Mouse (Mus musculus): ENCODE measurements at regions not wholly inside any gene's neighbourhood (a gene's known extent, or its start where the extent isn't known, plus 50 kb on each side); places are given as distances from the start of the nearest gene placed in this dataset.

- DNase-seq, result no peak
These were observed 193.8 kb downstream of the Irs2 start for GRCm38 (mm10) chr8:10814499-10814898.

DNA sequence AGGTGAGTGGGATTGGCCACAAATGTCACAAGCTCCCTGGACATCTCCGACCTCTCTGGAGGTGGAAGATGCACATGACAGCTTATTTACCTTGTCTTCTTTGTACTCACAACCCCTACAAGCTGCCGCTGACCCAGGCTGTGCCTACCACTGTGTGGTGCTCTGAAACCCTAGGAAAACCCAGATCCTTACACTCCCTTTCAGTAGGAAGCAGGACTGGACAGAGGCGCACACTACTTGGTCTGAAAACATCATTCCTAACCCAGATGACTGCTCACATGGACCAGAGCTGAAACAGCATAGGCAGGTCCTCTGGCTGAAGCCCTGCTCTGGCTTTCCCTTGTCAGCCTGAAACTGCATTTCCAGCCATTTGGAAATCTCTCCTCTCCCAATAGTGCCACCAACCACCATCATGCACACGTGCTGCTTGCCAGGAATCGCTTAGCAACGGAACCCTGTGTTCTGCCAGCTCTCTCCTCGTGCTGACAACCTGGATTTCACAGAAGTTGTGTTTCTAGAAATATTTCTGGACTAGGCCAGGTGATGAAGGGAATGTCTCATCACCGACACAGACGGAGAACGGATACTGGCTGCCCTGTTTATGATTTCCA lies 196.1 kb downstream of the Irs2 start:
- peak; percentile 80 for DNase-seq

DNA sequence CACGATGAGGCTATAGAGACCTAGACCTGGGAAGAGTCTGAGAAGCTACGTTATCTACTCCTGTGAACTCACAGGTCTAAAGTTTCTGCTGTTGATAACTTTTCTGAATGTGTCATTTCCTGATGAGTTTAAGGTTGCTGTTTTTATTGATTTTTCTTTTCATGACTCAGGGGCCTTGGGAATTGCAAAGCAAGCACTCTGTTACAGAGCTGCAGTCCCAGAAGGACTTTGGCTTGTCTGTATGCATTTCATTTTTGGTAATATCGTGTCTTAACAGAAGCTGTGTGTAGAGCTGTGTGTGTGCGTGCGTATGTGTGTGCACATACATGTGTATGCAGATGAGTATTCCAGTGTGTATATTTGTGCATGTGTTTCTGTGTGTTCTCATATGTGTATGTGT lies 201.2 kb downstream of the Irs2 start:
- DNase-seq, result no peak

- no peak for DNase-seq
These were observed 202.7 kb downstream of the Irs2 start for GRCm38 (mm10) chr8:10805405-10806151.

DNA sequence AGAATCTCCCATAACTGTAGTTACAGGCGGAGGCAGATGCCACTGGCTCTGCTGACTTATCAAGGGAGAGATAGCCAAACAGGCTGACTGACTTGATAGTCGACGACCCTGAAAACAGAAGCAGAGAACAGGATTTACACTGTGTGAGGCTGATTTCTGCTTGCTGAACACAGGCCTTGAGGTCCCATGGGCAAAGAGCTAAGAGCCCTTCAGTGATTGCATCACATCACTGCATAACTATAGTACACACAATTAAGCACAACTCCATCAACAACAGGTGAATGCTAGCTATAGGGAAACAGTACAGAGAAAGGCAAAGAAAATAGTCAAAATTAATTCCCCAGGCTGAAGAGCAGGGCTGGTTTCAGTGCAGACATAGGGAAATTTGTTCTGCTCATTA lies 203.3 kb downstream of the Irs2 start:
- DNase-seq, result no peak

- DNase-seq, result no peak
These were observed 206.3 kb downstream of the Irs2 start for GRCm38 (mm10) chr8:10802003-10802402.

DNA sequence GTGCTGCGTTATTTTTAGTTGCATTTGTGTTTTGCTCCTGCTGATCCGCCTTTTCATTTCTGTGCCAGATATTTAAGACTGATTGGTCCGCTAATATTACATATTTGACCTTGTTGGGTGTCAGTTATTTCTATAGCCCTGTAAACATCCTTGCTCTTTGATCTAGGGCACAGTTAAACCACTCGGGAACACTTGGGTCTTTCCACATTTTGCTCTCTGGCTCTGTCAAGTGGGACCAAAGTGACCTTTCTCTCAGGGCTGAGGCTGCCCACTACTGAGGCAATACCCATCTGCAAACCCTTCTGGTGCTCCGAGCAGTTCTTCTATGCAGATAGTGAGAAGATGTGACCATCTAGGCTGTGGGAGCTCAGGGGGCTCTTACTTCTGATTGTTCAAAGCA lies 206.7 kb downstream of the Irs2 start:
- DNase-seq, result no peak

GRCm38 (mm10) chr8:10798444-10798843 lies 209.8 kb downstream of the Irs2 start:
- DNase-seq, result no peak

DNA sequence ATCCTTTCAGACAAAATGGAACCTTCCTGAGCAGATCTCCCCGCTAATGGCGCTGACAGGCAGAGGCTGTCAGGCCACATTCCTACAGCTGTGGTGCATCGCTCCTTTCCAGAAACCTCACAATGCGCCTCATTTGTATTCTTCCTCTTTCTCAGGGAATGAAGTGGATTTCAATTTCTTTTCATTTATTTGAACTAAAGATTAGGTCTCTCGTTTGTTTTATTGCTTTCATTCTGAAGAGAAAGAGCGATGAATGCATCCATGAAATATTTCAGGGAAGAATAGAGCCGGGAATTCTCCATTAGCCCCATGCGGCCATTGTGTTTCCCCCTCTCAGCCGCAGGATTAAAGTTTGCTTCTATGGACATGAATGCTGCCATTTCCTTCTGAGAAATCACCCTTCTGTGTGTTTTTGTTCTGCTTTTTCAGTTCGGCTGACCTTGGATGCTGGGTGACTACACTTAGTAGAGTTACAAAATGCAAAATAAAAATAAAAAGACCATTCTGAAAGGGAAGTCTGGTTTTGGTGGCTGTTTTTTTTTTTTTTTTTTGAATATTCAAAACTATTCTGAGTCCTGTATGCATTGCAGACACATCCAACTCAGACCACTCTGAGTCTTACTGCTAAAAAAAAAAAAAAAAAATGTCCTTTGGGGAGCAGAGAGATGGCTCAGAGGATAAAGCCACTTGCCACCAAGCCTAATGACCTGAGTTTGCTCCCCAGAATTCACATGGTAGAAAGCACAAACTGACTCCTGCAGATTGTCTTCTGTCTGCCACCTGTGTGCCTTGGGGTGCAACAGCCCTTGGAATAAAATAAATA lies 213.7 kb downstream of the Irs2 start:
- no peak for DNase-seq

DNA sequence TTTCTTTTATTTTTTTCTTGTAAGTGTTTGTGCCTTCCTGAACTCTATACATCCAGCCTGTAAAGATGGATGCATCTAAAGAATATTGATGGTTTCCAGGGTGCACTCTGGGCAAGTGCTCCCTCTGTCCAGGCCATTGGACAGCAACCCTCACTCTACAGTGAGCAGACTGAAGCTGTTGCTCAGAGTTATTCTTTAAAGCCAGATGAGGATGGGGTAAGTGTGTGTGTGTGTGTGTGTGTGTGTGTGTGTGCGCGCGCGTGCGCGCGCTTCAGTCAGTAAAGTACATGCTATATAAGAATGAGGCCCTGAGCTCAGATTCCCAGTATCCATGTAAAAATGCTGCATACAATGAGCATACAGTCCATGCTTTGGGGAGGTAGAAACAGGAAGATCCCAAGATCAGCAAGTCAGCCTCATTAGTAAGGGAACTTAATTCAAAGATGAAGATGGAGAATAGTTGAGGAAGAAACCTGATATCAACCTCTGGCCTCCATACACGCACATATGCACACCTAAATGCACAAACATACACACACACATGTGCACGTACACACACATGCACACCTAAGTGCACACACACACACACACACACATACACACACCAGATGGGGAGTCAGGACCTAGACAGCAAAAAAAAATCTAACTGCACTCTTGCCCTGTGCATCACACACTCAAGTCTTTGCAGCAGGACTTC lies 214.4 kb downstream of the Irs2 start:
- no peak for DNase-seq

- DNase-seq, result no peak
These were observed 219.6 kb downstream of the Irs2 start for GRCm38 (mm10) chr8:10788496-10789200.

DNA sequence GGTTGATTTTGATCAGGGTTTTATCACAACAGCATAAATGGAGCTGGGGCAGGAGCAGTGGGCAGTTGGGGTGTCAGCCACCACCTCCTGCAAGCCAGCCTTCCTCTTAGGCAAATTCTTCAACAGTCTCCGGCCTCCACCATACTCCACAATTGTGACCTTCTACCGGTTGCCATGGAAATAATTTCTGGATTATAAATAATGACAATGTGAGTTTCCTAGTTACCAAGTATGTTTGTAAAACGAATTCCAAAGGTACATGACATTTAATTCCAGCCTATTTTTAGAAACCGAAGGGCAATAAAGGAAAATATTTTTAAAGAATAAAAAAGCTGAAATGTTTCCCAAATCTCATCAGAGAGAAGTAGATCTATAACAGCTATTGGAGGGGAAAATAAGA lies 222.5 kb downstream of the Irs2 start:
- no peak for DNase-seq

DNA sequence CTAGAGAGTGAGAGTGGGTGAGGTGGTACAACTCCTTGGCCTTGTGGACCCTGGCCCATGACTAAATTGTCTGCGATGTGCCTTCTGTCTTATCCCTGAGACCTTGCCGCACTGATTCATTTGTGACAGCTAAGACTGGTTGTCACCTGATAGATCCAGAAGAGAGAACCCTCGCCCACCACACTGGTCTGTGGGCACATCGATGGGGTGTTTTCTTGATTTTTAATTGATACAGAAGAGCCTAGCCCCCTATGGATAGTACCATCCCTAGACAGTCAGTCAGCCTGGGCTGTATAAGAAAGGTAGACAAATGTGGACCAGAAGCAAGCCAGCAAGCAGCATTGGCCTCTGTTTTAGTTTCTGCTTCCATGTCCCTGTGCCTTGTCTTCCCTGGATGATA lies 222.9 kb downstream of the Irs2 start:
- no peak for DNase-seq

DNA sequence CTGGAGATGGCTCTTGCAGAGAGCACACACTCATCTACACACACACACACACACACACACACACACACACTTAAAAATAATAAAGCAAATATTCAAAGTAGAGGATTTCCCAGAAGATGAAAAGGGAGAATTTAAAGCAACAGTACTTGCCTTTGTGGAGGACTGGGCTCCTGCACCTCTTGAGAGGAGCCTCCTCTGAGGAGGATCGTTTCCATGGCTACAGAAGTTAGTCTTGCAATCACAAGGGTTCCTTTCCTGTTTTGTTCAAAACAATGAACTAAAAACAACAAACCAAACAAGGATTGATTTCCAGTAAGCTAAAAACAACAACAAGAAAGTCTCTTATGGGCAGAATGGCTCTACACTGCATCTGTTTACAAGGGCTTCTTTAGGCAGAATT lies 223.8 kb downstream of the Irs2 start:
- DNase-seq, result no peak

- no peak for DNase-seq
These were observed 226.4 kb downstream of the Irs2 start for GRCm38 (mm10) chr8:10781860-10782259.

DNA sequence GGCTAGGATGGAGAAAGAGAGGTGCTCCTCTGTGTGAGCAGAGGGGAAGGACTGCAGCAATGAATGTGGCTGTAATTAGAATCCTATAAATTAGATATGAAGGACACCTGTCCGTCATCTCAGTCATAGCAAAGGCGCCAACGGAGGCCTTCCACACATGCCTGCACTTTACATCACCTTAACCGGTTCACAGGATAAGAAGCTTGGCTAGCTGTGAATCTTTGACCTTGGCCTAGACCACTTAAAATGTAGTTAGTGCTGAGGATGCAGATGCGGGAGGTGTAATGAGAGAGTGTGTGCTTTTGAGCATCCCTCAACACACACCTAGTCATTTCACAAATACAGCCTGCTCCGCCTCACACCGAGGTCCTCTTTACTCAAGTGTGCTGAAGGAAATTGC lies 228.6 kb downstream of the Irs2 start:
- no peak for DNase-seq

DNA sequence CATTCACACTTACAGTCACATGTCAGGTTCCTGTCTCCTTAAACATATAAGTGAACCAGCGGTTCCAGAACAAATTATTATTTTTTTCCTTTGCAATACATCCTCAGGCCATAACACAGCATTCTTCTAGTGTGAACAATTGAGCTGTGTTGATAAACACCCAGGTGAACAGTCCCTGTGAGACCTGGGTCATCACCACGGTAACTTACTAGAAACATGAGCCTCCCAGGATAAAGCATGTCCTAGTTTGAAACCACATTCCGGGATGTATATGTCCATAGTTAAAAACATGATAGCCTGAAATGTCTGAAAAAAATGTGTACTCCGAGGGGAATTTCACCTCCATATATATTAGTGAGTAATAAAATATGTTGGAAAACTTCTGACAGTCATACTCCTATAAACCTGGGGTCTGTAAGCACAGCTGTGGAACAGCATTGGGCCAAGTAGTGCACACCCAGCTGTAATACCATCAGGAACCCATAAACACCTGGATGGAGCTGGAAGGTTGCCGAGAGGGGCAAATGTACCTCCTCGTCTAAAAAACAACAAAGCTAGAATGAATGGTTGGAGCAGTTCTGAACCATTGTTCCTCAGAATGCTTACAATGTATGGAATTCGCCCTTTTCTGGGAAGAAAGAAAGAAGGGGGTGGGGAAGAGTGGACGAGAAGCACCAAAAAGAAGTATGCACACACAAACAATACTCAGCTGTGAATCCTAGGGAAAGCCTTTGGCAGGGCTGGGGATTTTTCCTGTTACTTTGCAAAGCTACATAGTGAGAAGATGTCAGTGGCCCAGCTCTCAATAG lies 232.9 kb downstream of the Irs2 start:
- DNase-seq, result no peak

DNA sequence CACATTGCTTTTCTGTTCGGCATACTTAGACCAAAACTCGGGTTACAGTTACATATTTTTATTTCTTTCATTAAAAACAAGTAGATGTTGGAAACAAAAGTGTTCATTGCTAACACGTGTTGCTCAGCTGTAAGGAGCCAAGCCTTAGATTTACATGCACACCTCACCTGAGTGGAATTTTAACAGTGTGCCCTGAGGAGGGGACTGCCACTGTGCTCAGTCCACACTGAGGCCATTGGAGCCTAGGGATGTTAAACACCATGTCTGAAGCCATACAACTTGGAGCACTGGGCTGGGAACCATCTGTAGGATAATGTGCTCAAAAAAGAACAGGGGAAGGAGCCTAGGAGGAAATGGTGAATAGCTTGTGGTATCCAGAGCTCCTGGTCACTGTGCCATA lies 233.5 kb downstream of the Irs2 start:
- DNase-seq, result no peak

- DNase-seq, result no peak
These were observed 240.1 kb downstream of the Irs2 start for GRCm38 (mm10) chr8:10768181-10768580.

- DNase-seq, result no peak
These were observed 244.4 kb downstream of the Irs2 start for GRCm38 (mm10) chr8:10763907-10764306.

DNA sequence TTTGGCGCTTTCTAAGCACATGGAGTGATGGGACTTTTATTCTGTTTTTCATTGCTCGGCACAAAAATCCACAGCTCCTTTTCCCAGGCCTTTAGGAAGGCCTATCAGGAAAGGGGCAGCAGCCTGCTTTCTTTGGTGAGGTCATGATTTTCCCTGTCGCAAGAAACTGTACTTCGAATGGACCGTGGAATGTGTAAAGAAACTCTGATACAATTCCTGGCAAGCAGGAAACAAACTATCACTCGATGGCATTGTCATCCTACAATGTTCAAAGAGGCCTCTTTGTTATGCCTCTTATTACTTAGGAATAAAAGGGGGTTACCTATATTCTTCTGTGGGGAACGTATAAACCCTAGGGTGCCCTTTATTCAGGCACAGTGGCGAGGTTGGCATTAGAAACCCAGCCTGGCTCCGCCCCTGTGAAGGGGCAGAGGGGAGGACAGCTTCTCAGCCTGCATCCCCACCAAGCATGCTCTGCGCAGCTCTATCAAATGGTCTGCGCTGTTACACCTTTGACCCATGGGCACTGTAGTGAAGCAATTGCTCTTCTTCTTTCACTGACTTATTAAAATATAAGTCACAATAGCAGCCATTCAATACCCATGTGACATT lies 246.5 kb downstream of the Irs2 start:
- no peak for DNase-seq

All from layer of hippocampus, adult 9-11 months (tissue).